Mouse (Mus musculus) brain, embryonic 14.5 days (tissue): ENCODE measurements around the gene Gm5901.

Source experiments
- CTCF ChIP-seq: fragments of 200-500 bp; IDR thresholded peaks from 2 replicates; pipeline ENCODE4 v1.5.1; 2012; ENCODE audit warnings: inconsistent platforms, mild to moderate bottlenecking, moderate library complexity, borderline replicate concordance; ENCODE audit not compliant: insufficient read depth, insufficient read length; ENCODE audit errors: extremely low read depth
- POLR2A ChIP-seq: fragments of 200-500 bp; IDR thresholded peaks from 2 replicates; pipeline ENCODE4 v1.6.1; 2012; ENCODE audit warnings: mild to moderate bottlenecking, inconsistent platforms, borderline replicate concordance; ENCODE audit not compliant: poor library complexity, insufficient read depth, insufficient read length, severe bottlenecking; ENCODE audit errors: extremely low read depth

GRCm38 (mm10) chr7:105404268-105404667 lies 29.4 kb downstream of the Gm5901 start, which contains the start of gene Cnga4:
- TF ChIP-seq CTCF (no peak), POLR2A (no peak)
